Mouse (Mus musculus) heart, postnatal 10 days (tissue): ENCODE results near the gene Ppt1. TPM values are rescaled to one million over a fixed set of nuclear protein-coding genes. Genes with fewer than 3 reads are reported as not detected.
A peak's percentile ranks its signal among the peaks of the same experiment; 100 is the strongest.
"Not testable (repeated sequence)": the region's sequence is repeated elsewhere in the genome, so short reads cannot be mapped to it uniquely, and the experiment has no call there.

Source experiments
- DNase-seq, 2 experiments: peaks; one replicate each; pipeline ENCODE4 v3.0.0; 2021
- intact Hi-C: fragments of 180-260 bp; cut with DNase I; formaldehyde crosslinking; loops from one replicate; pipeline ENCODE4 v1.15.1; 2025
- total RNA-seq, 2 experiments: library from RNA; stranded (reverse); gene quantifications; 2 replicates each; pipeline ENCODE4 v1.2.3; 2021

Gene Ppt1
- 10 to 100 TPM; 40.1 to 46.6 TPM for total RNA-seq

DNA sequence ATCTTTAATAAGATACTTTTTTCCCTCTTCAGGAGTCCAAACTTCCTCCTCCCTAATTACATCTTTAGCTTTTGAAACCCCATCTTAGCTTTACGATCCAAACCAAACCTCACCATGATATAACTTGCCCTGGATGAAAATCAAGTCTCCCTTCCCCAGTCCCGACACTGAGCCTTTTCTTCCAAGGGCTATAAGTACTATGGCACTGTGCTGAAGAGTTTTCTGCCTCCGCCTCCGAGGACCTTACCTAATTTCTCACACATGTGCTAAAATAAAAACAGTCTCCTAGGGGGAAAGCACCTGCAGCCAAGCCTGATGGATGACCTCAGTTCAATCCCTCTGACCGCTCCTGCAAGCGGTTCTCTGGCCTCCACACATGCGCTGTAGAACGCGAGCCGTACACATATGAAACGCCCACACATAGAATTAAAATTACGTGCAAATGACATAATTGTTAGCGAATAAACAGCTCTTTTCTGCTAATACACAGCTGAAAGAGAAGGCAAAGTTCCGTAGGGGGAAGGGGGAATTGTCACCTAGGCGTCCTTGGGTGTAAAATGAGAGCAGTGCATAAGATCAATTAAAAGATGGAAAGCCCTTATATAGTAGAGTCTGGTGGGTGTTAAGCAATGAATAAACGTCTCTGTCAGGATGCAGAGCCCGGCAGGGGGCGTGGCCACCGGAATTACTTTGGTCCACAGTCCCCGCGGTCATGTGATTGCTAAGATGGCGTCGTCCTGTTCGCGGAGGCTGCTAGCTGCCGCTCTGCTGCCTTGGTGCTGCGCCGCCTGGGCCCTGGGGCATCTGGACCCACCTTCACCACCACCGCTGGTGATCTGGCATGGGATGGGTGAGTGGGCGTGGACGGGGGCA, at the start of gene Ppt1:
TSS of gene Ppt1 (plus strand) at position 713 of the 873 bp plus-strand sequence.
- DNase-seq: peak; percentile 87 to 90
- intact Hi-C loops: no loop called here

DNA sequence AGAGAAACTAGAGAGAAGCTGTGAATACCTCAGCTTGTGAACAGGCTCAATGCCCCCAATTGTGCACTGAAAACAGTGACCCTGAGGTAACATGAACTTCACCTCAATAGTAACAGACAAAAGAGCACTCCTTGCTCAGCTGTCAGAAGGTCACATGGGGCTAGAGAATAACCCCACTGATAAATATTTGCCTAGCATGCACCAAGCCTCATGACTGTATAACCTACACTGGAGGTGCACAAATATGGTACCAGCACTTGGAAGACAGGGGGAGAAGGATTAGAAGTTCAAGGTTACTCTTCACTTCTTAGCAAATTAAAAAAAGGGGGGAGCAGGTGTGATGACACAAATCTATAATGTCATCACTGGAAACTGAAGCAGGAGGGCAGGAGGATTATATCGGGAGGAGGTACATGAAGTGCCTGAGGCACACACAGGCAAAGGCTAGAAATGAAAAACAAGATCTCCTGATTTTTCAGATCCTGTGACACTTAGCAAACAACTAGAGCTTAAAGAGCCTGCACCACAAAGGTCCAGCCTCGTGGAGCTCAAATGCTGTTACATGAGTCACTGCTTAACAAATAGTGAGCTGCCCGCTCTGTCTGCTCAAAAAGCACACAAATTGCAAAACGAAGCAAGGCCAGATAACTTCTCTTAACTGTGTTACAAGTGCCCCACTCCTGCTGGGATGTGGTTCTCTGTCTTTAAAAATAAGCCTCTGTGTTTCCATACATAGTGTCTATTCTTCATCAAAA, 46.5 kb upstream of the Ppt1 start:
- no peak for DNase-seq
- intact Hi-C loops: no loop called here

DNA sequence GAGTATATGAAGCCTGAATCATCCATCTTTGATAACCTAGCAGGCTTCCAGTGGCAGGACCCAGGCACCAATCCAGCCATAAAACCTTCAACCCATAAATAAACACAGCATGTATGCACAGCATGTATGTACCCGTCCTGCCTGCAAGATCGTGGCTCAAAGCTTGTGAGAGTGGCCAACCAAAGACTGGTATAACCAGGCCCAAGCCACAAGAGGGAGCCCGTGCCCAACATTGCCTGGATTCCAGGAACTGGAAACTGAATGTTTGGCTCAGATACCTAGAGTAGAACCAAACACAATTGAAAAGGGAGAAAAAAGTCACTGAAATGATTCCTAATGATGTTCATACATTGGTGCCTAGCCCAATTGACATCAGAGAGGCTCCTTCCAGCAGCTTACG, 27.9 kb upstream of the Ppt1 start:
- peak; percentile 75 to 85 for DNase-seq
- intact Hi-C loops: loop anchor here (2.0 to 10.0 kb wide), 5 partner anchors 51 to 277 kb away; no protein-coding TSS in a partner anchor

DNA sequence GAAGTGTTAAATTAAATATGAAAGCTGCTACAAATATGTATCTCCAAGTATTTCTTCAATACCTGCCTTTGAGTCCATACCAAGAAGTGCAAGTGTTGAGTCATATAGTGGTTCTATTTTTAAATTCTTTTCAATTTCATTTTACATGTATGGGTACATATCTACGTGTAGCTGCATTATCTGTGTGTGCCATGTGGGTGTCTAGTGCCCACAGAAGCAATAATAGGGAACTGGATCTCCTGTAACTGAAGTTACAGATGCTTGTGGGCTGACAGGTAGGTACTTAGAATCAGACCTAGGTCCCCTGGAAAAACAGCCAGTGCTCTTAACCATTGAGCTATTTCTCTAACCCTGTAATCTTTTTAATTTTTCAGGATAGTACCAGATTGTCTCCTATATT, 24.9 kb upstream of the Ppt1 start:
- DNase-seq: no peak
- intact Hi-C loops: no loop called here

DNA sequence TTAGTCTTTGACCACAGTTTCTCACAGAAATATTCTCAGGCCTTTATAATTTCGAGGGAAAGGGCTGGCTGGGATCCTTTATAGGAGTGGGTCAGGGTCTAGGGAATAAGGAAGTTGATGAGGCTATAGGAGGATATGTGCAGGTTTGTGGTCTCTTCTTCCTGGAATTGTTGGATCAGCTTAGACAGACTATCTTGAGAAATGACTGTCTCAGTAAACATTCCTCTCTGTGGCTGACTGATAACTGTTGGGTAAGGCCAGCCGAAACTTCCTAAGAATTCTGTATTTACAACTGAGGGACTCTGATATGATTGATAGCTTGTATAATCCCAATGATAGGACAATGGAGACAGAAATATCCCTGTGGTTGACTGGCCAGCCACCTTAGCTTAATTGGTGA, 24.2 kb upstream of the Ppt1 start:
- intact Hi-C loops: no loop called here
- DNase-seq: no peak

DNA sequence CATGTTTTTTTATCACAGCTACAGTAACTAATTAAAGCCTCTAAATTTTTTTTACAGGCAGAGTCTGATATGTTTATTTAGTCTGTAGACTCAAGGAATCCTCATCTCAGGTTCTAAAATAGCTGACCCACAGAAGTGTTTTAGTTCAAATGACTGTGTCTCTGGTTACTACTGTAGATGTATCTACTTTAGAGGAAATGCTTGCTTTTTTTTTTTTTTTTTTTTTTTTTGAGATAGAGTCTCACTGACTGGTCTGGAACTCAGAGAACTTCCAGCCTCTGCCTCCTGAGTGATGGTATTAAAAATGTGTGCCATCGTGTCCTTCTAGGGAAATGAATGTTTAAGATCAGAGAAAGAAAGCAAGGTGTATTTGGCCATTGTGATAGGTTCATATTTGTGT, 19.8 kb upstream of the Ppt1 start:
- intact Hi-C loops: no loop called here
- DNase-seq: no peak

DNA sequence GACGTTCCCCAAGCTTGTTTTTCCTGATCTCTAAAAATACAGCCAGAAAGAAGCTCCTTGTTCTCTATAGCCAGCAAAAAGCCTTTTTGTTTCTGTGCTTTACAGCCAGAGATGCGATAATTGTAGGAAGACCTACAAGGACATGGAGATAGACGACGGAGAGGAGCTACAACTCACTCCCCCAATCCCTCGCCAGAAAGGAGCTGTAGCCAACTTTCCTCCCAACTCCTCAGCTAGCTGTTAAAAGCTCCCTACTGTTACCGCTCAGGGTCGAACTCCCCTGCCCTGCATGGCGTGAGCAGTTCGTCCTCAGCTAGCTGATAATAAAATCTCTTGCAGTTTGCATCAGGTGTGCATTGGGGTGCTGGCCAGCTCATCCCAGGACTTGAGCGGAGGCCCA, 15.1 kb upstream of the Ppt1 start:
- DNase-seq, intact Hi-C loops: not testable (repeated sequence)

DNA sequence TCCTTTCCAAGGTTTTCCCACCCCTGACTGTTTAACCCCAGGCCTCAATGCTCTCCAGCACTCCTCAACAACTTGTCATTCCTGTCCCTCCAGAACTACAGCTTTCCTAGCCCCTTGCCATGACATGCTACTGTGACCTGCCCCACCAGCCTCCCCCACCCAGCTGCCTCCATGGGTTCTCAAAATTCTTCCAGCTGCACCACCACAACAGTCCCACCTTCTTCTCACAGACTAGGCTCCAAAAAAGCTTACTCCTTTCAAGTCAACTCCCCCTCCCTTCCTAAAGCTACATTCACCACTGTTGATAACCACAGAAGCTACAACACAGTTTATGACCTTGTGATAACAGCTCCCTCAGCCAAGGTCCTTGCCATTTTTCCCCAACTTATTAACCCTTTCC, 8.4 kb upstream of the Ppt1 start:
- intact Hi-C loops: no loop called here
- DNase-seq: no peak

DNA sequence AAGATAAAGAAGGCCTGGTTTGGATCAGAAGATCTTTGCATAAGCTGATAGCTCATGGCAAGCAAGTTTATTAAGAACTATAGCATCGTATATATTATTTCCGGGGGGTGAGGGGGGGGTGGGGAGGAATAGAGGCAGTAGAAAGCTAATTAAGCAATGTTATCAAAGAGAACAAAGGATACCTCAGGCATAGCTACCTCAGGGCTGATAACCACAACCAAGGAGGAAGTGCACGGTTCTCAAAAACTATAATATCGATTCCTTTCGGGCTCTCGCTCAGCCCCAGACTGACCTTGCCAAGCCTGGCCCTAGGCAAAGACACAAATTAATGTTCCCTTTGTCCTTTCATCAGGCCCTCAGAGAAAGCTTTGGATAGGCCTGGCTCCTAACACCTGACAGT, 6.7 kb upstream of the Ppt1 start:
- intact Hi-C loops: no loop called here
- no peak for DNase-seq

DNA sequence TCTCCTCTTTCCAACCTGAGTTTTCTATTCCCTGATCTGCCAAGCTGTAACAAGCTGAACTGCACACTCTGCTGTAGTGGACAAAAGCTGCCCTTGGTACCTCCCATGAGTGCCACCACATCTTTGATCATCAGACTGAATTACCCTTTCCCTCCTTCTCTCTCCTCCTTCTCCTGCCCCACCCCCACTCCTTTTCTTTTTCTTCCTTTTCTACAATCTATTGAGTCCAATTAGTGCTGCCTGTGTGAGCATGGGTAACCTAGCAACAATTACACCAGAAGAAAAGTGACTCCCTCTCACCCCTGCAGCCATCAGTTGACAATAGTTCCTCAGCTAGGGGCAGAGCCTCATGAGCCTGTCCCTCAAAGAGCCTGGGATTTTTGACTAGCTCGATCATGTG, 4.2 kb upstream of the Ppt1 start:
- intact Hi-C loops: no loop called here
- no peak for DNase-seq

DNA sequence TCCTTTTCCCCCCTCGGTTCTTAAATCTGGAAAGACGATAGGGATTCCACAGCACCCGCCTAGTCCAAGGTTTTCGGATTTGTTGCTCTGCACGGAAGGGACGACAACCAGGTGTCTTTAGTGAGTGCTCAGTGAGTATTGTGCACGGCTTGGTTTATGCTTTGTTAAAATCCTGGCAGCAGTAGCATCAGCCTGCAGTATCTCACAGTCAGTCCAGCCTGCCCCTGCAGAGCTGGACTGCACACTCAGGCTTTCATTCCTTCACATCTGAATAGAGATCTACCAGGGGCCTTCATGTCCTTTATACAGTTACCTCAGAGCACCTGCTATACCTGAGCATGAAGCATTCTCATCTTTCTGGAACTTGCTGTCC, 347 bp downstream of the Ppt1 start:
- DNase-seq: no peak
- intact Hi-C loops: no loop called here

DNA sequence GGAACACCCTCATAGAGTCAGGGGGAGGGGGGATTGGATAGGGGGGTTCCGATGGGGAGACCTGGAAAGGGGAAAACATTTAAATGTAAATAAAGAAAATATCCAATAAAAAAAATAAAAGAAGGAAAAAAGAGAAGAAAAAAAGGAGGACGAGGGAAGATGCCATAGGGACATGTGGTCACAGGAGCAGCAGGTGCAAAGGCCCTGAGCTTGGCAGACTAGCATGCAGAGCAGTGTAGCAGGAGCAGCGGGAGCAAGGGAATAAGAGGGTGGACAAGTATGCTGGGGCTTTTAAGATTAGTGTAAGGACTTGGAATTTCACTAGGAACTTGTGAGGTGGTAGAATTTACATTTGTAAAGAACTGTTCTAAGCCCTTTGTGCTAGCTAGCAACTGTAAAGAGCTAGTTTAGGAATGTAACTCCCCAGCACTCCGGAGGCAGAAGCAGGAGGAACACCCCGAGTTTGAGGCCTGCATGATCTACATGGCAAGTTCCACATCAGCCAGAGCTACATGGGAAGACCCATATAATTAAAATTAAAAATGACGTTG, 1.2 kb downstream of the Ppt1 start:
- intact Hi-C loops: no loop called here
- no peak for DNase-seq

DNA sequence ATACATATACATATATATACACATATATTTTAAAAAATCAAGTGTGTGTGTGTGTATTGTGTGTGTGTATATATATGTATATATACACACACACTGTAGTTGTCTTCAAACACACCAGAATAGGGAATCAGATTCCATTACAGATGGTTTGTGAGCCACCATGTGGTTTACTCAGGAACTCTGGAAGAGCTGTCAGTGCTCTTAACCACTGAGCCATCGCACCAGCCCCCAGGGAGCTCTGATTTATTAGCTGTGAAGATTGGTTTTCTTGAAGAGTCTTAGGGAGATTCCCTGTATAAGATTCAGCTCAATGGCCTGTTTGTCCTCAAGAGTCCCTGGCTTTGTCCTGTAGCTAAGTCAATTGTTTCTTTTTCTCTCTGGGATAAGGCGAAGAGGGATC, 2.0 kb downstream of the Ppt1 start:
- intact Hi-C loops: no loop called here
- DNase-seq: no peak

DNA sequence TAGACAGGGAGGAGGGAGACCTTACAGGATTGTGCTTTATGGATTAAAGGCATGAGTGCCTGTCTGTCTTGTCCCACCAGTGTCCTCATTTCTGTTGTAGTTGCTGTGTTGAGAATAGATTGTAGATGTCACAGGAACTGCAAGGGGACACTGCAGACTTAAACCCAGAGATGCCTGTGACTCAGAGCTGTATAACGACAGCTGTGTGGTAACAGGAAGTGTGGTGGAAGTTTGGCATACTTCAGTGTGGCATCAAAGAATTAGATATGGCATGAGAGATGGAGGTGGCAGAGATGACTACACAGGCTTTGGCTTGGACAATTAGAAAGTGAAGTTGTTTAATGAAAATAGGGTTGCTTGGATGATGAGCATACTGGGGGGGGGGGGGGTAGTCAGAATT, 2.4 kb downstream of the Ppt1 start:
- no peak for DNase-seq

DNA sequence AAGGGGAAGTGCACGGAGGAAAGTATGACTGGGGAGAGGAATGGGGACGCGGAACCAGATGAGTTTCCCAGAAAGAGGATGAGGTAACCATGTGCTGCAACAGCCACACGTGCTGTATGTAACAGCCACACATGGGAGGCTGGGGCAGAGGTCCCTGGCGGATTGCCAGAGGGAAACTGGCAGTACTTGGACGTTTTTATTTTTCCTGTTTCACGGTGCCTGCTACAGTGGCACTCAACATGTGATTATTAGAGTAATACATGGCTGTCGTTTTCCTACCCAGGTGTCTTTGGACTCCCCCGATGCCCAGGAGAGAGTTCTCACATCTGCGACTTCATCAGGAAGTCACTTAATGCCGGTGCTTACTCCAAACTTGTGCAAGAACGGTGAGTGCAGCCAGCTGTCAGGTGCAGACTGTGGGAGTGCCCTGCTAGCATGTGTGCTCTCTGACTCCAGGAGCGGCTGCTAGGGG, 12.1 kb downstream of the Ppt1 start:
- peak; percentile 37 to 40 for DNase-seq
- intact Hi-C loops: no loop called here

More for the DNA sequence above, 2.4 kb downstream of the Ppt1 start:
- intact Hi-C loops: no loop called here

DNA sequence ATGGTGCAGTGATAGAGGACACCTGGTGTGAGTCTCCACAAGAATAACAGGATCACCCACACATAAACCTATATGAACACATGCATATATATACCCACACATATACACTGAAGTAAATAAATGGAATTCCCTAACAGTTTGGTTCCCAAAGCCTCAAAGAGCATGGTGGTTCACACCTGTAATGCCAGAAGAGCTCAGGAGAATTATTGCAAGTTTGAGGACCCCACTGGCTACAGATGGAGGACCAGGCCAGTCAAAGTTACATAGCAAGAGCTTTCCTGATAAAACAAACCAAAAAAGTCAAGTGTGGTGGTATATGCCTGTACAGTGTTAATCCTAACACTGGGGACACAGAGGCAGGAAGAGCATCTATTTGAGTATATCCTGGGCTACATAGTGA, 15.5 kb downstream of the Ppt1 start:
- no peak for DNase-seq
- intact Hi-C loops: no loop called here

DNA sequence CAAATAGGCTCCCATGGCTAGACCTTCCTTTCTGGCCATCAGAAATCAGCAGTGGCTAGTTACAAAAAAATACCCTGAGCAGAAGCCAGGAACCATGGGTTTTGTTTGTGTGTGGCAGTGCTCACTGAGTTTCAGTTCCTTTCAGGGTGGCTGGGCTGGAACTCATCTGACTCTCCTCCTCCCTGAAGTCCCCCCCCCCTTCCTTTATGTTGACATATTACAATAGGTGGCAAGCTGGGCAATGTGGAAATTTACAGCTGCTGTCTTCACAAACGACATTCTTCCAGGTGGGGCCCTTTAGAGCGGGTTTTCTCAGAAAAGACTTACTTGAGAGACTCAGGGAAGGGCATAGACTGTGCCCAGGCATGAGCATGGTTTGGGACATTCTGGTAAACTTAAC, 17.6 kb downstream of the Ppt1 start:
- intact Hi-C loops: no loop called here
- DNase-seq: no peak

DNA sequence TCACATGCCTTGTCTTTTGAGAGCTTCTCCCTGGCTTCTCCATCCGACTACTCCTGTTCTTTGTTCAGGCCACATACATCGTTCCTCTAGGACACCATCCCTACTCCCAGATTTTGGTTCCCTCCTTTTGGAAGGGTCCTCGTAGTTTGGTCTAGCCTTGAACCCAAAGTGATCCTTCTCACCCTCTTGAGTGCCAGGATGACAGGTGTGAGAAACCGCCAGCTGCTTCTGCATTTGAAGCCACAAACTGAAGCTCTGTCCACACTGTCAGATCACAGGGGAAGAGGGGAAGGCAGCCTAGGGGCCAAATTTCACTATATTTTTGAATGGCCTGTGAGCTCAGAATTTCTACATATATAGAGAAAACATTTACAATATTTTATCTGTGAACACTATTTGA, 18.7 kb downstream of the Ppt1 start:
- DNase-seq: no peak
- intact Hi-C loops: no loop called here

DNA sequence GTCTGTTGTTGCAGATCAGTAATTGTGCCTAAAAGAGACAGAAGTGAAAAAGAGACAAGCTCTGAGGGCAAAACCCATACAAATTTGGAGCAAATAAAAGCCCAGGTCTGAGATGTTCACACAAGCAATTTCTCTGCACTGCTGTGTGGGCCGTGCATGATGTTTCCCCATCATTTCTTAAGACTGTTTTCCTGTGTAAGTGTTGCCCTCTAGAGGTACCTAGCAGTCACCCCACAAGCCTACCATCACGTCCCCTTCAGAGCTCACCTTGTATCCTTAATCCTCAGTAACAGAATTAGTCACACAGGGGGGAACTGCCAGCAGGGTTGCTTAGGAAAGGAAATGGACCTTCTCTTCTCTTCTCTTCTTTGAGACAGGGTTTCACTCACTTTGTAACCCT, 21.9 kb downstream of the Ppt1 start:
- no peak for DNase-seq
- intact Hi-C loops: loop anchor here (2.0 kb wide), 1 partner anchor 49 kb away; no protein-coding TSS in a partner anchor

DNA sequence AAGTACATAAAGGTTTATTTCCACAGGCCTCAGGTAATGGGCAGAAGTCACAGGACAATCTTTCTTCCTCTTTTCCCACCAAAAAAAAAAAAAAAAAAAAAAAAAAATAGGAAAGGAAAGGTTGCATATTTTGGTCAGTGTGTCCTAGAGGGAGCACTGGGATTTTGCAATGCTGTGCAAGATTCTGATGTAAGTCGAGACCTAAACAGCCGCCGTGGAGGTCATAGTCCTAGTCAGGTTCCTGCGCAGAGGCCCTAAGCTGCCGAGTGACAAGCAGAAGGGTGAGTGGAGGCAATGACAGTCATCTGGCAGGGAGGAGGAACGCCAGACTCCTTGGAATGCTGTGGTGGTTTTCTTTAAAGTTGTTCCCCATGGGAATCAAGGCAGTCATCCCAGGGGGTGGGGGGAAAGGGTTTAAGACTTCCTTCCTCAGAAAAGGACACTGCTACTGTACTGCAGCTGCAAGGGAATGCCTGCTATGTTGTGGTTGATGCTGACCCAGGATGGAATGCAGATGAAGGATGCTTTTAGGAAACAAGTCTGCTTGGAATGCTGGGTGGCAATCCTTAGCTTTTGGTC, 23.1 kb downstream of the Ppt1 start:
- no peak for DNase-seq
- intact Hi-C loops: loop anchor here (2.0 kb wide), 1 partner anchor 50 kb away; no protein-coding TSS in a partner anchor

DNA sequence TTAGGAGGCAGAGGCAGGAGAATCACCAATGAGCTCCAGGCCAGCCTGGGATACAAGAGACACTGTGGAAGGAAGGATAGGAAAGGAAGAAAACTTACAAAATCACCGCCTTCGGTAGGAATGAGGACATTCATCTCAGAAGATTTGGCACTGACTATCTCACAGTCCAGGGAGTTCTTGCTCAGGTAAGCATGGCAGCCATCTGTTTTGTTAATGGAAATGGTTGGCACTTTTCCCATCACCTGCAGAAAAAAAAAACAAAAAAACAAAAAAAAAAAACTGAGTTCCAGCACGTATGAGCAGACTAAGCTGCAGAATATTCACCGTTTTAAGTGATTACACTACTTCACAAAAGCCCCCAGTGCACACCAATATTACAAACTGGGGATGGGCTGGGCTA, 25.8 kb downstream of the Ppt1 start:
- DNase-seq: no peak
- intact Hi-C loops: no loop called here
